In genomic region chr10:28890886-28891285, GRCm38 (mm10) we compare ENCODE assay signal across 25 mouse cellular contexts.
"Had no signal": no experiment of that assay in that cellular context is flagged by ENCODE, and none has a peak within 500 bp of the region (broad histone marks: within the 10 kb centered on the region; RNA-seq: fewer than 3 reads in every experiment).

No protein-coding gene starts in this region.

- ATAC-seq: hindbrain, postnatal 0 days; intestine, embryonic 16.5 days; liver, embryonic 12.5 days had no signal

- H3K27me3 ChIP-seq: hindbrain, embryonic 12.5 days; hindbrain, embryonic 15.5 days; kidney, embryonic 15.5 days; limb, embryonic 13.5 days; limb, embryonic 15.5 days; liver, embryonic 12.5 days had no signal

- H3K36me3 ChIP-seq: hindbrain, embryonic 10.5 days; hindbrain, embryonic 12.5 days; hindbrain, embryonic 15.5 days; kidney, embryonic 15.5 days; limb, embryonic 13.5 days; limb, embryonic 15.5 days; liver, embryonic 12.5 days had no signal

- H3K4me1 ChIP-seq: hindbrain, embryonic 10.5 days; hindbrain, embryonic 12.5 days; hindbrain, embryonic 15.5 days; kidney, embryonic 15.5 days; limb, embryonic 13.5 days; limb, embryonic 15.5 days; liver, embryonic 12.5 days had no signal

- H3K9me3 ChIP-seq: hindbrain, embryonic 10.5 days; hindbrain, embryonic 12.5 days; hindbrain, embryonic 15.5 days; kidney, embryonic 15.5 days; limb, embryonic 13.5 days; limb, embryonic 15.5 days; liver, embryonic 12.5 days had no signal

- H3K4me2 ChIP-seq: heart, embryonic 11.5 days; hindbrain, embryonic 12.5 days; hindbrain, embryonic 15.5 days; kidney, embryonic 15.5 days; limb, embryonic 13.5 days; limb, embryonic 15.5 days; liver, embryonic 12.5 days had no signal

- H3K9ac ChIP-seq: hindbrain, embryonic 12.5 days; hindbrain, embryonic 15.5 days; kidney, embryonic 15.5 days; limb, embryonic 13.5 days; limb, embryonic 15.5 days; liver, embryonic 12.5 days; liver, embryonic 14.5 days had no signal

- H3K27ac ChIP-seq: heart, adult 2 months; hindbrain, embryonic 10.5 days; hindbrain, embryonic 12.5 days; hindbrain, embryonic 15.5 days; hindbrain, postnatal 0 days; kidney, embryonic 15.5 days; kidney, postnatal 0 days; limb, embryonic 13.5 days; limb, embryonic 15.5 days; liver, embryonic 12.5 days; liver, embryonic 14.5 days had no signal

- H3K4me3 ChIP-seq: heart, adult 2 months; hindbrain, embryonic 10.5 days; hindbrain, embryonic 12.5 days; hindbrain, embryonic 15.5 days; kidney, embryonic 15.5 days; limb, embryonic 13.5 days; limb, embryonic 15.5 days; liver, embryonic 12.5 days had no signal

- DNase-seq: gastrocnemius, postnatal 14 days; gastrocnemius, postnatal 36 days; heart, adult 2 months; heart, postnatal 10 days; heart, postnatal 4 days; kidney, adult 11 months; kidney, adult 2 months; kidney, adult 9 months; kidney, postnatal 14 days; kidney, postnatal 36 days; layer of hippocampus, adult 9-11 months; layer of hippocampus, postnatal 36 days; left cerebral cortex, postnatal 4 days had no signal
